Mouse (Mus musculus) intestine, embryonic 15.5 days (tissue): Measurements from ENCODE around the gene Kif3c. TPM values are rescaled to one million over a fixed set of nuclear protein-coding genes. Genes with fewer than 3 reads are reported as not detected.

Source experiments
- ATAC-seq: fragments of 200-750 bp; cut with Nextera tagmentation; 2 replicates; pipeline ENCODE4 v1.8.0; 2017; ENCODE audit warnings: moderate TSS enrichment, moderate library complexity
- H3K27ac ChIP-seq: fragments of 300-500 bp; sonication (generic); 2 replicates; pipeline ENCODE4 v1.5.1; 2015; ENCODE audit warnings: mild to moderate bottlenecking, inconsistent platforms
- H3K27me3 ChIP-seq: fragments of 300-500 bp; sonication (generic); replicated peaks from 2 replicates; pipeline ENCODE4 v1.6.1; 2015; ENCODE audit warnings: inconsistent platforms
- H3K36me3 ChIP-seq: fragments of 300-500 bp; sonication (generic); 2 replicates; pipeline ENCODE4 v1.6.1; 2015; ENCODE audit warnings: inconsistent platforms
- H3K4me1 ChIP-seq: fragments of 300-500 bp; sonication (generic); replicated peaks from 2 replicates; pipeline ENCODE4 v1.6.1; 2015; ENCODE audit warnings: inconsistent platforms
- H3K4me2 ChIP-seq: fragments of 300-500 bp; sonication (generic); replicated peaks from 2 replicates; pipeline ENCODE4 v1.6.1; 2015; ENCODE audit warnings: mild to moderate bottlenecking, inconsistent platforms
- H3K4me3 ChIP-seq: fragments of 300-500 bp; sonication (generic); replicated peaks from 2 replicates; pipeline ENCODE4 v1.5.1; 2015; ENCODE audit warnings: inconsistent platforms
- H3K9ac ChIP-seq: fragments of 300-500 bp; sonication (generic); 2 replicates; pipeline ENCODE4 v1.6.1; 2015; ENCODE audit warnings: inconsistent platforms
- H3K9me3 ChIP-seq: fragments of 300-500 bp; sonication (generic); 2 replicates; pipeline ENCODE4 v1.6.1; 2016; ENCODE audit warnings: inconsistent platforms
- whole genome bisulfite sequencing: fragments of 180-500 bp; shearing (Covaris S2); methylation state at CpG from one replicate; pipeline ENCODE4 v1.1.7; 2015; 5-methylcytosine and 5-hydroxymethylcytosine counted together
- polyA plus RNA-seq: library from polyadenylated mRNA; unstranded; fragments of >200 nt; fragmentation: Nextera tagmentation; extraction: Ambion mirVana; gene quantifications from 2 replicates; pipeline ENCODE4 v1.2.1, GENCODE M21; 2015

Kif3c gene
- polyA plus RNA-seq, 1 experiment from 2014 or later, result 8.7 TPM

DNA sequence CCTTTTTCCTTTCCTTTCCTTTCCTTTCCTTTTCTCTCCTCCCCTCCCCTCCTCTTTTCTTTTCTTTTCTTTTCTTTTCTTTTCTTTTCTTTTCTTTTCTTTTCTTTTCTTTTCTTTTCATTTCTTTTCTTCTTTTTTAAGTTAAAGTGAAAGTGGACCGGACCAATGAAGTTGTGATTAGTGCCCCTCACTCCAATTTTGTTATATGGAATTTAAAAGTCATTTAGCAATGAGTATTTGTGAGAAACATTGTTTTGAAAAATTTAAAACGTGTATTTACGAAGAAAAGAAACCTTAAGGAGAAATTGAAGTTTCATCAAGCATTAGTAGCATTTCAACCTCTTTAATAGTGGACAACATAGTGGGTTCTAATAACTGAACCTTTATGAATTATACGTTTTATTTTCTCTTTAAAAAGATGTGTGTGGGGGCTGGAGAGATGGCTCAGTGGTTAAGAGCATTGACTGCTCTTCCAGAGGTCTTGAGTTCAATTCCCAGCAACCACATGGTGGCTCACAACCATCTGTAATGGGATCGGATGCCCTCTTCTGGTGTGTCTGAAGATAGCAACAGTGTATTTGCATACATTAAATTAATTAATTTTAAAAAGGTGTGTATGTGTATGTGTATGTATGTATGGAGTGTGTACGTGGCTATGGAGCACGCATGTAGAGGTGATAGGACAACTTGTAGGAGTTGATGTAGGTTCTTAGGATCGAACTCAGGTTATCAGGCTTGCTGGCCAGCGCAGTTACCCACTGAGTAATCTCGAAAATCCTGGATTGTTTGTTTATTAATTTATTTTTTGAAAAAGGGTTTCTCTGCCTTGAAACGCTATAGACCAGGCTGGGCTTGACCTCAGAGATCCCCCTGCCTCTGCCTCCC, 63.2 kb downstream of the Kif3c start:
- ATAC-seq, result no peak
- peak overlapping the region; percentile 97; the same call in 1 of the 2 replicates for H3K27ac ChIP-seq
- H3K4me2 ChIP-seq, result peak overlapping the region; percentile 47
- no peaks in the 10 kb centered on the region for H3K27me3 ChIP-seq
- peaks cover 5% of the 10 kb centered on the region; the same call in 1 of the 2 replicates for H3K4me1 ChIP-seq
- no peaks in the 10 kb centered on the region for H3K9me3 ChIP-seq
- peak overlapping the region; percentile 68 for H3K4me3 ChIP-seq
- WGBS, result 65% methylated on average over 11 of the region's 11 CpGs
- H3K36me3 ChIP-seq, result no peaks in the 10 kb centered on the region
- H3K9ac ChIP-seq, result peak overlapping the region; percentile 83; the same call in 1 of the 2 replicates

DNA sequence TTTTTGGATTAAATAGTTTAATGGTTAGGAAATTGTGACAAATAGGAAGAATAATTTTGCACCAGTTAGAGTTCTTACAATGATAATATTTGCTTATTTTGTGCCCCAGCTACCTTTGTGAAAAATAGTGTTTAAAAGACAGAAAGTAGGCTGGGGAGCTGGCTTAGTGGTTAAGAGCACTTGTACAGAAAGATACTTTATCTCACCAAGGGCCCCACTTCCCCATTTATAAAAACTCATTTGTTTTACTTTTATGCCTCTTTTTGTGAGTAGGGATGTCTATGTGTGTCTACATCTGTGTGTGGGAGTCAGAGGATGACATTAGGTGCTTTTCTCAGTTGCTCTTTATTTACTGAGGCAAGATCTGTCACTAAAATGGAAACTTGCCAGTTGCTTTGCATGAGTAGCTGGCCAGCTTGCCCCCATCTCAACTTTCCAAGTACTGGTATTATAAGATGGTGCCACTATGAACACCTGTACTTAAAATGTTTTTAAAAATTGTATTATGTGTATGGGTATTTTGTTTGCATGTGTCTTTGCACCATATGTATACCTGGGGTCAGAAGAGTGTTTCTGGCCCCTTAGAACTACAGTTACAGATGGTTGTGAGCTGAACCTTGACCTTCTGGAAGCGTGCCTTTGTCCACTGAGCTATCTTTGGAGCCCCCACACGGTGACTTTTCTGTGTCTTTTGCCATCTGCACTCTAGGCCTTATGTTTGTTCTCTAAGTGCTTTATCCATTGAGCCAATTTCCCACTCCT, 64.9 kb downstream of the Kif3c start:
- 75% methylated on average over 2 of the region's 2 CpGs for WGBS
- Histone ChIP-seq H3K4me1 (no peaks in the 10 kb centered on the region; the same call in 1 of the 2 replicates), H3K9ac (no peak overlapping the region), H3K36me3 (no peaks in the 10 kb centered on the region), H3K9me3 (no peaks in the 10 kb centered on the region), H3K4me2 (no peak overlapping the region), H3K27ac (no peak overlapping the region), H3K27me3 (no peaks in the 10 kb centered on the region), H3K4me3 (no peak overlapping the region)
- ATAC-seq, result no peak

DNA sequence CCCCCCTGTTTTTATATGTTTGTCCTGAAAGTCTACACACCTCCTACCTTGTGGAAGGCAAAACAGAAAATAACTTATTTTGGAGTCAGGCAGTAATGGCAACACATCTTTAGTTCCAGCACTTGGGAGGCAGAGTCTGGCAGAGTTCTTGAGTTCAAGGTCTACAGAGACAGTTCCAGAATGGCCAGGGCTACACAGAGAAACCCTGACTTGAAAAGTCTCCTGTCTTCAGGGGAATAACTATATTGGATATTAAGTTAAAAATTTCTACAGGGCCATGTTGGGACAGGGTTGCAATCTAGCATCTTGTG, 65.5 kb downstream of the Kif3c start:
- no peak overlapping the region for H3K27ac ChIP-seq

DNA sequence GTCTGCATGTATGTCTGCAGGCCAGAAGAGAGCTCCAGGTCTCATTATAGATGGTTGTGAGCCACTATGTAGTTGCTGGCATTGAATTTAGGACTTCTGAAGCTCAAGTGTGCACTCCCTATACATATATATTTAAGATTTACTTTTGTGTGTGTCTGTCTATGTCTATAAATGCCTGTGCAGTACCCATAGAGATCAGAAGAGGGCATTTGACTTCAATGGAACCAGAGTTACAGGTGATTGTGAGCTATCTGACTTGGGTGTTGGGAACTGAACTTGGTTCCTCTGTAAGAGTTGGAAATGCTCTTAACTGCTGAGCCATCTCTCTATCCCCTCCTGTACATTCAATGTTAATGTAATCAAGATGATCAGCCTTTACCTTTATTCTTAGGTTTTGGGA, 66.1 kb downstream of the Kif3c start:
- no peaks in the 10 kb centered on the region for H3K4me1 ChIP-seq
- H3K27me3 ChIP-seq, result no peaks in the 10 kb centered on the region
- no peak overlapping the region for H3K4me3 ChIP-seq
- ATAC-seq, result no peak
- H3K36me3 ChIP-seq, result no peaks in the 10 kb centered on the region
- H3K4me2 ChIP-seq, result no peak overlapping the region
- H3K9me3 ChIP-seq, result no peaks in the 10 kb centered on the region
- no peak overlapping the region for H3K9ac ChIP-seq
- H3K27ac ChIP-seq, result no peak overlapping the region

More for the DNA sequence above, 65.5 kb downstream of the Kif3c start:
- no peak for ATAC-seq
- Histone ChIP-seq H3K9ac (no peak overlapping the region), H3K36me3 (no peaks in the 10 kb centered on the region), H3K4me2 (no peak overlapping the region), H3K4me3 (no peak overlapping the region), H3K4me1 (no peaks in the 10 kb centered on the region; the same call in 1 of the 2 replicates), H3K9me3 (no peaks in the 10 kb centered on the region), H3K27me3 (no peaks in the 10 kb centered on the region)

DNA sequence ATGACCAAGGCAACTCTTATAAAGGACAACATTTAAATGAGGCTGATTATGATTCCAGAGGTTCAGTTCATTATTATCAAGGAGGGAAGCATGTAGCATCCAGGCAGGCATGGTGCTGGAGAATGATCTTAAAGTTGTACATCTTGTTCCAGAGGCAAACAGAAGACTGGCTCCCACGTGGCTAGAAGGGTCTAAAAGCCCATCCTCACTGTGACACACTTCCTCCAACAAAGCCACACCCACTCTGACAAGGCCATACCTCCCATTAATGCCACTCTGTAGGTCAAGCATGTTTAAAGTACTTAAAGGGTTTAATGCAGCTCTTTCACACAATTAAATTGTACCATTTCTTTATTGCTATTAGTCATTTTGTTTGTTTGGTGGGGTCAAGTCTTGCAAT, 68.8 kb downstream of the Kif3c start:
- Histone ChIP-seq H3K9me3 (no peaks in the 10 kb centered on the region), H3K4me3 (no peak overlapping the region)

DNA sequence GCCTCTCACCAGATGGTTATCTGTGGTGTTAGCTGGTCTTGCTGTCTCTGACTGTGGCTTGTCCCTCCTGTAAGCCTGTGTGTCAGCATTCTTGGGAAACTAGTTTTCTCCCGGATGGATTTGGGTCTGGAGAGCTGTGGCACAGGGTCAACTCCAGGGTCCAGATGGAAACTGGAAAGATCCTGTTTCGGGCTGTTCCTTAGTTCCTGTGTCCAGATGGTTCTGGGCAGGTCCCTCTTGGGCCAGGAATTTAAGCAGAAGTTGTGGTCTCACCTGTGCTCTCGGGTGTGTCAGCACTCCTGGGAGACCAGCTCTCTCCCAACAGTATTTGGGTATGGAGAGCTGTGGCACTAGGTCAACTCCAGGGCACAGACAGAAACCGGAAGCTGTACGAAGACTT, 71.5 kb downstream of the Kif3c start:
- no peak for ATAC-seq

More for the DNA sequence above, 68.8 kb downstream of the Kif3c start:
- Histone ChIP-seq H3K36me3 (no peaks in the 10 kb centered on the region), H3K4me2 (no peak overlapping the region), H3K4me1 (no peaks in the 10 kb centered on the region), H3K27ac (no peak overlapping the region), H3K27me3 (no peaks in the 10 kb centered on the region), H3K9ac (no peak overlapping the region)
- 39% methylated on average over 1 of the region's 1 CpGs for WGBS
- no peak for ATAC-seq

DNA sequence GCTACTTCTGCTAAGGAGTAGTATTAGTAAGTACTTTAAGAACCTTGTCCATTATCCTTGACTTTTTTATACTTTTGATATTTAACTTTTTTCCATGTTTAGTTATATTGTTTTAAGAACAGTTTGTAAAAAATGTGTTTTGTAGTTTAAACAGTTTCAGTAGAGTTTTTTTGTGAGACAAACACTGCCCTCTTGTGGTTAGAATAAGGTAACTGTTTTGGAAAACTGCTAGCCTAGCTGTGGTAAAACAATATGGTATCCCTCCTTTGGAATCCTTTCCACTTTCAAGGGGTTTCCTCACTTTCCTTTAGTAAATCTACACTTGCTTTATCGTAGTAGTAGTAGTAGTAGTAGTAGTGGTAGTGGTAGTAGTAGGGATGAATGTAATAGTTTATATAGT, 72.9 kb downstream of the Kif3c start:
- no peaks in the 10 kb centered on the region for H3K36me3 ChIP-seq
- no peak overlapping the region for H3K4me2 ChIP-seq
- ATAC-seq, result no peak
- H3K4me3 ChIP-seq, result no peak overlapping the region
- H3K4me1 ChIP-seq, result no peaks in the 10 kb centered on the region
- H3K9me3 ChIP-seq, result no peaks in the 10 kb centered on the region
- H3K27me3 ChIP-seq, result no peaks in the 10 kb centered on the region
- no peak overlapping the region for H3K9ac ChIP-seq
- no peak overlapping the region for H3K27ac ChIP-seq
- WGBS, result 100% methylated on average over 1 of the region's 1 CpGs

More for the DNA sequence above, 71.5 kb downstream of the Kif3c start:
- no peak overlapping the region for H3K4me3 ChIP-seq
- no peak overlapping the region for H3K9ac ChIP-seq
- no peaks in the 10 kb centered on the region for H3K4me1 ChIP-seq
- H3K9me3 ChIP-seq, result no peaks in the 10 kb centered on the region
- no peaks in the 10 kb centered on the region for H3K36me3 ChIP-seq
- H3K27me3 ChIP-seq, result no peaks in the 10 kb centered on the region
- H3K4me2 ChIP-seq, result no peak overlapping the region
- 87% methylated on average over 5 of the region's 5 CpGs for WGBS
- H3K27ac ChIP-seq, result no peak overlapping the region

DNA sequence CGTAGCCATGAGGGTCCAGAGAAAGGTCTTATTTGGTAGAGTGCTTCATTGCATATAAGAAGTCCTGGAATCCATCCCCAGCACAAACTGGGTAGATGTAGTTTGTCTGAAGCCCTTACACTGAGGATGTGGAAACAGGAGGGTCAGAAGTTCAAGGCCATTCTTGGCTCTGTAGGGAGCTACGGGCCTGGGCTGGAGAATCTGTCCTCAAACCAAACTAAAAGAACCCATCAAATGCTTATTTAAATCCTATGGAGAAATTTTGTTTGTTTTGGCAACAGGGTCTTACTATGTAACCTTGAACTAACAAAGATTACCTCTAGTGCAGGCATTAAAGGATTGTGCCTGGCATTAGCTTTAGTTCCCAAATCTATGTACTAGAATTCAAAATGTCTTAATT, 76.0 kb downstream of the Kif3c start:
- no peak for ATAC-seq
- Histone ChIP-seq H3K27me3 (no peaks in the 10 kb centered on the region), H3K36me3 (no peaks in the 10 kb centered on the region), H3K4me3 (no peak overlapping the region), H3K27ac (no peak overlapping the region), H3K9me3 (no peaks in the 10 kb centered on the region), H3K9ac (no peak overlapping the region), H3K4me2 (no peak overlapping the region), H3K4me1 (no peaks in the 10 kb centered on the region)
- 70% methylated on average over 2 of the region's 2 CpGs for WGBS

DNA sequence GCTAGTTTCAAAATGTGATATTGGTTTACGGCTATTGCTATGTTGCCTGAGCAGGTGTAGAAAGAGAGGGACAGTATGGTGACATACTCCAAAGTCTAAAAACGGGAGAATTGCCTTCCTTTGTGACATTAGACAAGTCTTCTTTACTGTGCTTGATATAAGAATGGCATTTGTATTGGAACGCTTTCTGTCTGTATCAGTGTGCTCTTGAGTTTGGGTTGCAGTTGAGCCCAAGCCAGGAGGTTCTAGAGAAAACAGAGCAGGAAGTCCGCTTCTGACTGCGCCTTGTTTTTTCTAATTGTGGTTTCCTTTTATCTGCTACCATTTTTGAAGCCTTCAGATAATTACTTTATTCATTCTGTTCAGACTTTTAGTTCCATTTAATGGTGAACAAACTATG, 76.4 kb downstream of the Kif3c start:
- H3K4me2 ChIP-seq, result no peak overlapping the region
- no peak; the same call in 1 of the 2 replicates for ATAC-seq
- 85% methylated on average over 5 of the region's 5 CpGs for WGBS
- H3K4me3 ChIP-seq, result no peak overlapping the region
- no peaks in the 10 kb centered on the region for H3K9me3 ChIP-seq
- H3K27ac ChIP-seq, result no peak overlapping the region
- no peaks in the 10 kb centered on the region for H3K27me3 ChIP-seq
- no peak overlapping the region for H3K9ac ChIP-seq
- H3K36me3 ChIP-seq, result no peaks in the 10 kb centered on the region
- no peaks in the 10 kb centered on the region for H3K4me1 ChIP-seq

DNA sequence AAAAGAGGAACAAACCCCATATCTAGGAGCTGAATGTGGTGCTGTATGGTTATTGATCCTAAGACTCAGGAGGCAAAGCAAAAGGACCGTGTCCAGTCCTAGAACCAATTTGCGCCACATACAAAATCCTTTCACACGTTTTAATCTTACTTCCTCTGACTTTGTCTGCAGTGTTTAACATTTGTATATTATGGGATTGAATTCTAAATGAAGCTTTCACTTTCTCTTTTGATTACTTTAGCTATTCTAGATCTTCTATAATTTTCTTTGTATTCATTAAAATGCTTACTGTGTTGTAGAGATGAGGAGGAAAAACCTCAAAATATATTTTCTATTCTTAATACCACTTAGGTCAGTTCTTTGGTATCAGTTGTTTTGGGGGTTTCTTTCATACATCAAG, 88.6 kb downstream of the Kif3c start:
- 94% methylated on average over 3 of the region's 3 CpGs for WGBS
- ATAC-seq, result no peak
- Histone ChIP-seq H3K36me3 (no peaks in the 10 kb centered on the region), H3K27me3 (no peaks in the 10 kb centered on the region), H3K4me1 (no peaks in the 10 kb centered on the region), H3K9ac (no peak overlapping the region), H3K27ac (no peak overlapping the region), H3K9me3 (no peaks in the 10 kb centered on the region), H3K4me3 (no peak overlapping the region), H3K4me2 (no peak overlapping the region)
